Mouse (Mus musculus) intestine, embryonic 15.5 days (tissue): ENCODE measurements at regions not wholly inside any gene's neighbourhood (a gene's known extent, or its start where the extent isn't known, plus 50 kb on each side); places are given as distances from the start of the nearest gene placed in this dataset.

Source experiments
- ATAC-seq: fragments of 200-750 bp; cut with Nextera tagmentation; 2 replicates; pipeline ENCODE4 v1.8.0; 2017; ENCODE audit warnings: moderate TSS enrichment, moderate library complexity
- H3K27ac ChIP-seq: fragments of 300-500 bp; sonication (generic); 2 replicates; pipeline ENCODE4 v1.5.1; 2015; ENCODE audit warnings: mild to moderate bottlenecking, inconsistent platforms
- H3K27me3 ChIP-seq: fragments of 300-500 bp; sonication (generic); replicated peaks from 2 replicates; pipeline ENCODE4 v1.6.1; 2015; ENCODE audit warnings: inconsistent platforms
- H3K36me3 ChIP-seq: fragments of 300-500 bp; sonication (generic); 2 replicates; pipeline ENCODE4 v1.6.1; 2015; ENCODE audit warnings: inconsistent platforms
- H3K4me1 ChIP-seq: fragments of 300-500 bp; sonication (generic); replicated peaks from 2 replicates; pipeline ENCODE4 v1.6.1; 2015; ENCODE audit warnings: inconsistent platforms
- H3K4me2 ChIP-seq: fragments of 300-500 bp; sonication (generic); replicated peaks from 2 replicates; pipeline ENCODE4 v1.6.1; 2015; ENCODE audit warnings: mild to moderate bottlenecking, inconsistent platforms
- H3K4me3 ChIP-seq: fragments of 300-500 bp; sonication (generic); replicated peaks from 2 replicates; pipeline ENCODE4 v1.5.1; 2015; ENCODE audit warnings: inconsistent platforms
- H3K9ac ChIP-seq: fragments of 300-500 bp; sonication (generic); 2 replicates; pipeline ENCODE4 v1.6.1; 2015; ENCODE audit warnings: inconsistent platforms
- H3K9me3 ChIP-seq: fragments of 300-500 bp; sonication (generic); 2 replicates; pipeline ENCODE4 v1.6.1; 2016; ENCODE audit warnings: inconsistent platforms
- WGBS: fragments of 180-500 bp; shearing (Covaris S2); methylation state at CpG from one replicate; pipeline ENCODE4 v1.1.7; 2015; 5-methylcytosine and 5-hydroxymethylcytosine counted together

DNA sequence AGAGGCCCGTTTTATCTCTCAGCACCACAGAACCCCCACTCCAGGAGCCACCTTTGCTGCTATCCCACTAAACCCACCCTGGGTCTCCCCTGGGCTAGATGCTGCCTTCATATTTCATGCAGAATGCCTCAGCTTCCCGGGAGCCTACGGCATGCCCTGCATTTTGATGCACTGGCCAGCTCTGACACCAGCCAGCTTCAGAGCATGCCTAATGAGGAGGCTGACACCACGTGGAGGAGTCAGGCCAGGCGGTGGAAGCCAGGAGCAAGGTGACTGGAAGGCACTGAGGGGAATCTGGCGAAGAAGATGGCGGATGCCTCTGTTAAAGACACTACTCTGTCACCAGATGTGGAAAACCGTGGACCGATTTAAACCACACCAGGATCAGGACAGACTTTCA, 567.2 kb downstream of the Ccdc171 start:
- 52% methylated on average over 9 of the region's 9 CpGs for WGBS
- Histone ChIP-seq H3K4me3 (no peak overlapping the region), H3K36me3 (no peaks in the 10 kb centered on the region), H3K27me3 (no peaks in the 10 kb centered on the region), H3K9ac (no peak overlapping the region), H3K4me1 (no peaks in the 10 kb centered on the region; the same call in 1 of the 2 replicates), H3K9me3 (no peaks in the 10 kb centered on the region), H3K4me2 (no peak overlapping the region), H3K27ac (no peak overlapping the region)
- ATAC-seq = no peak

DNA sequence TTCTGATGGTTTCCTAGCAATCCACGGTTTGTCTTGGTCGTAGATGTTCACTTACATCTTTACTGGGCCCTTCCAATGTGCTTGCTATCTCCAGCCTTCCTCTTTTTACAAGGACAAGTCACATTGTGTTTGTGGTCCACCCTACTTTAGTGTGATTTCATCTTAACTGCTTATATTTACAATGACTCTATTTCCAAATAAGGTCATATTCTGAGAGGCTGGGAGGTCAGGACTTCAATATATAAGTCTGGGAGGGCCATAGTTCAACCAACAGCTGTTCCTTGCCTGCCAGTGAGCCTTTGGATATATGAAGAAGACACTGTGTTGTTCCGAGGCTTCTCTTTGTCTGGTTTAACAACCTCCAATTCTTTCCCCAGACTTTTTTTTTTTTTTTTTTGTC, 569.9 kb downstream of the Ccdc171 start:
- ATAC-seq = no peak
- 60% methylated on average over 3 of the region's 3 CpGs for WGBS
- H3K4me2 ChIP-seq = no peak overlapping the region
- no peak overlapping the region for H3K27ac ChIP-seq
- H3K4me3 ChIP-seq = no peak overlapping the region
- no peaks in the 10 kb centered on the region for H3K9me3 ChIP-seq
- no peaks in the 10 kb centered on the region for H3K27me3 ChIP-seq
- H3K9ac ChIP-seq = no peak overlapping the region
- H3K36me3 ChIP-seq = no peaks in the 10 kb centered on the region
- no peaks in the 10 kb centered on the region; the same call in 1 of the 2 replicates for H3K4me1 ChIP-seq

DNA sequence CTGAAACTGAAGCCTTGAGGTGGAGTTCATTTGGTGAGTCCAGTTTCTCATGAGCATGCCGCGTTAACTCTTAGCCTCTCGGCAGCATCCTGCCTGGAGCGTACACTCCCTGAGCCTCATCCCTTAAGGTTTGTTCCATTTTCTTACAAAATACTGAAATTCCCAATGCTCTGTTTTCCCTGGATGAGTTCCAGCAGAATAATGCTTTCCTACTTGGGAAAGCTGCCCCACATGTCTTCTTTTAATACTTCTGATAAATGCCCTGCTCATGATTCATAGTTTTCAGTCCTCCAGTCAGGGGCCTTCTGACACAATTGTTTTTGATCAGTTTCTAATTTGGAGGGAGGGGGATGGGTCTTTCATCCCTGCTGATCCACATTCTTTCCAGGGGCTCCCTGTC, 570.7 kb downstream of the Ccdc171 start:
- Histone ChIP-seq H3K36me3 (no peaks in the 10 kb centered on the region), H3K4me1 (no peaks in the 10 kb centered on the region; the same call in 1 of the 2 replicates), H3K27ac (0 out of 2 replicates have a peak overlapping the region, but pooled peaks have one; percentile 44), H3K27me3 (no peaks in the 10 kb centered on the region), H3K9ac (no peak overlapping the region), H3K4me2 (no peak overlapping the region), H3K9me3 (no peaks in the 10 kb centered on the region), H3K4me3 (no peak overlapping the region)
- 71% methylated on average over 4 of the region's 4 CpGs for WGBS
- ATAC-seq = no peak

DNA sequence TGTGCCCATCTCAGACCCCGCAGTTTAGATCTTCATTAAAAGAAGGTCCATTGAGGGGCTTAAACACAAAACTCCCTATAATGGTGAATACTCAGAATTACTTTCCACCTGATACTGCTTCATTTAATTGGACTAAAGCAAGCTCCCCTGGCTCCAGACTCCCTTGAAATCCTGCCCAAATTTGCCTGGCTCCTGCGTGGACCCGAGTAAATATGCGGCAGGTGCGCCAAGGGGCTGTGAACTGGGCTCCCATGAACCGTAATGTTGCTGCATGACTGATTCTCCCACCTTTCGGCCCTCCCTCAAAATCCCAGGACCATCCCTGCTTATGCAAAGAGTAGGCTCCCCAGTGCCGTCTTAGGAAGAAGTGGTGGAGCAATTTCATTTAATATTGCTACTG, 573.7 kb downstream of the Ccdc171 start:
- WGBS = 87% methylated on average over 8 of the region's 8 CpGs
- no peak for ATAC-seq

DNA sequence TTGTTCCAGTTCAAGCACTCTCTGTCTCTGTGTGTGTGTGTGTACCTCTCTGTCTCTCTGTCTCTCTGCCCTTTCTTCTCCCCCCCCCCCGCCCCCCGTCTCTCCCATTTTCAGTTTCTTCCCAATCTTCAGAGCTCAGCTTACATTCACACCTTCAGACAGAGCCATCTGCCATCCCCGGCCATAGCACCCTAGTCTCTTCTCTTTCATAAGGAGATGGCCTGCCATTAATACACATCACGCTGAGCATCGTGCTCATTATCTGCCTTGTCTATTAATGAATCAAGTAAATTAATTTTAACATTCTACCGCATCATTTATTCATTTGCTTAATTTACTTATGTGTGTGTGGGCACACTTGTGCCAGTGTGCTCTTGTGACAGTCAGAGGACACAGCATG, 573.2 kb downstream of the Bnc2 start:
- Histone ChIP-seq H3K36me3 (no peaks in the 10 kb centered on the region), H3K27me3 (no peaks in the 10 kb centered on the region), H3K4me3 (no peak overlapping the region), H3K27ac (no peak overlapping the region), H3K4me2 (no peak overlapping the region), H3K4me1 (no peaks in the 10 kb centered on the region), H3K9ac (no peak overlapping the region), H3K9me3 (no peaks in the 10 kb centered on the region)
- 90% methylated on average over 5 of the region's 6 CpGs for WGBS
- ATAC-seq = no peak

More for the DNA sequence above, 573.7 kb downstream of the Ccdc171 start:
- Histone ChIP-seq H3K9me3 (no peaks in the 10 kb centered on the region), H3K4me1 (no peaks in the 10 kb centered on the region), H3K36me3 (no peaks in the 10 kb centered on the region), H3K27ac (no peak overlapping the region), H3K27me3 (no peaks in the 10 kb centered on the region), H3K4me2 (no peak overlapping the region), H3K9ac (no peak overlapping the region), H3K4me3 (no peak overlapping the region)

DNA sequence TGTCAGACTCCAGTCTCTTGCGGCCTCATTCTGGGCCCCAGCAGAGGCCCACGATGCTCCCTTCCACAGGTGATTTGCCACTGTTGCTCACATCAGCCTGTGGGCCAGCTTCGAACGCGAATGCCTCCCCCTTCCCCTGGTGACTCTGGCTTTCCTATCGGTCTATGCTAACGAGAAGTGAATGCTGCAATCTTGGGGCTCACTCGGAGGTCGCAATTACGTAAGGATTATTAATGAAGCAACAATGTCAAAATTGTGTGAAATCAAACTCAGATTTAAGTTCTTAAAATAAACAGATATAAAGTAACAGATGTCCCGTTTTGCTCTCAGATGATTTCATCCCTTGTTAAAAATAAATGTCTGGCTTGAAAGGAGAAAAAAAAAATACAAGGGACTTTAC, 572.3 kb downstream of the Bnc2 start:
- H3K27ac ChIP-seq = no peak overlapping the region
- H3K4me2 ChIP-seq = no peak overlapping the region
- no peak overlapping the region for H3K4me3 ChIP-seq
- no peaks in the 10 kb centered on the region for H3K9me3 ChIP-seq
- WGBS = 58% methylated on average over 11 of the region's 11 CpGs
- H3K4me1 ChIP-seq = no peaks in the 10 kb centered on the region
- no peak overlapping the region for H3K9ac ChIP-seq
- H3K27me3 ChIP-seq = no peaks in the 10 kb centered on the region
- ATAC-seq = no peak
- H3K36me3 ChIP-seq = no peaks in the 10 kb centered on the region

DNA sequence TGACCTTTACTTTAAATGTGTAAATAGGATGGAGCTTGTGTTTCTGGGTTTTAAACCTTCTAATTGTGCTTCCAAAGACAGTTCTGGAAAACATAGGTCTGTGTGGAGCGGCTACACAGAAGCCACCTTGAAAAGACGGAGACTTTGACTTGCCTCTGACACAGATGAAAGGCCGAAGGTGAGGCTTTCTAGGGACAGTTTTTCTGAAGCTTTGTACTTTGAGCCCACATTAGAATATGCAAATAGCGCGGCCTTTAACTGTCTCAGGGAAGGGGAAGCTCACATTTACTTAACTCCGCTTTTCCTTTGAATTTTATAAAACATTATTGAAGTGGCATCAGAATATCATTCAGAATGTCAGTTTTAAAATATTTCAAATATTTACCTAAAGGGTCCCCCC, 566.5 kb downstream of the Bnc2 start:
- Histone ChIP-seq H3K9me3 (no peaks in the 10 kb centered on the region), H3K4me1 (no peaks in the 10 kb centered on the region), H3K4me2 (no peak overlapping the region), H3K27me3 (no peaks in the 10 kb centered on the region), H3K4me3 (no peak overlapping the region), H3K27ac (no peak overlapping the region), H3K9ac (no peak overlapping the region), H3K36me3 (no peaks in the 10 kb centered on the region)
- peak; percentile 77; the same call in 1 of the 2 replicates for ATAC-seq
- 78% methylated on average over 6 of the region's 6 CpGs for WGBS

DNA sequence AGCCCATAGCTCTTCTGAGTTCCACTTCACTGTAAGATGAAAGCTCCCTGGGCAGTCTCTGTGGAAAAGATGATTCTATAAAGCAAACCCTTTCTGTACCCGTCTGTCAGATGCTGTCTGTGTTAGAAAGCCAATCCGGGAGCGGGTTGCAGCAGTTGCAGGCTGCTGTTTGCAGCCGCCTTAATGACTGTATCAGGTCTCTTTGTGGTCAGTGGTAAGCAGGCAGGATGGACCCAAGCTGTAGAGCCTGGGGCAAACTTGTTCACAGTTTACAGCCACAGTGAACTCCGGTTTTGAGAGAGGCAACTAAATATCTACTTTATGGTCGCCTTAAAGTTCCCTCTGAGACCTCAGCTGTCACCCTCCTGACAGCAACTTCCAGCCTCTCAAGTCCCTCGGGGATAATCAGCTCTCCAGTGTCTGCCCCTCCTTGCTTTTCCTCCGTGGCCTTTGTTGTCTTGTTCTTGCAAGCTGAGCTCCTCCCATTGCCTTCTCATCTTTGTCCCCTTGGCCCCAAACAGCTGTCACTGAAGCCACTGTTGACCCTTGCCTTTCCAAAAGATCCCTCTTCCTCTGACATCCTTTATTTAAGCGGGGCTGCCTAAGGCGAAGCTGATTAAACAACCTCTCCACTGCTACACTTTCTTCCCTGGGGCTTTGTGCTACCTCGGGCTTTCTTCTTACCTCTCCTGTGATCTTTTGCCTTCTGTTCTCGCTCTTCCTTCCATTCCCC, 565.1 kb downstream of the Bnc2 start:
- Histone ChIP-seq H3K4me2 (no peak overlapping the region), H3K36me3 (no peaks in the 10 kb centered on the region), H3K4me3 (no peak overlapping the region), H3K27ac (no peak overlapping the region), H3K9me3 (no peaks in the 10 kb centered on the region), H3K27me3 (no peaks in the 10 kb centered on the region), H3K9ac (no peak overlapping the region), H3K4me1 (no peaks in the 10 kb centered on the region)
- no peak for ATAC-seq
- WGBS = 35% methylated on average over 12 of the region's 12 CpGs

DNA sequence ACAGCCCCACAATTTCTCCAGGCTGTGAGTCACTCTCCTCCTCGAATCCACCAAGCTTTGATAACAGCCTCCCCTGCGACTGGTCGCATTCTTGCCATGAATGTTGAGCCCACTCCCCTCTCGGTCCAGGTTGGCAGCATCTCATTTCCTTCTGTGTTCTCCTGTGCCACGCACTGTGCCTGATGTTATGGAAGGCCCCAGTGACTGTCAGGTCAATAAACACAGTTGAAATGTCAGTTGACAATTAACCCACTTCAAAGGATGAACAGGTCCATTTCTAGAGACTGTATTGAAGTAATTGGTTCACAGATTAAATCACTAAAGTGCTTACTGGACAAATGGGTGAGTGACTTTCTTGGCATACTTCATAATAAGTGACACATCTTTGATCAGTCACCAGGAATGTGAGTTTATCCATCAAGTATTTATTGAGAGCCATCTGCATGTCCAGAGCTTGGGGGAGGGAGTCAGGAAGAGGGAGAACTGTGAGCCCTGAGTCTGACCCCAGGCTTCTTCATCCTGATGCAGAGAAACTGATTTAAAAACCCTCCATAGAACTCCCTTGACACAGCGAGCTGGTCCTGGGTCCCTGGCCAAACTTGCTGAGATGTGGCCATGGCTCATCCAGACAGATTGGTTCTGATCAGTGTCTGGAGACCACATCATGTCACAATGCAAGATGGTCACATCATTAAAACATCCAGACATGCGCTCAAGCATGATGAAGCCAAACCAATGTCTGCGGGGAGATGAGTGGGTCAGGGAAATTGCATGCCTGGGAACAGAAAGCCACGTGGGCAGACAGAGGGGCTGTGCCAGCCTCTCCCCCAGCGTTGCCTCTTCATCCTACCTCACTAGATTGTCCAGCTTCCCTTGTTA, 560.7 kb downstream of the Bnc2 start:
- no peak overlapping the region for H3K9ac ChIP-seq
- H3K4me1 ChIP-seq = no peaks in the 10 kb centered on the region
- WGBS = 80% methylated on average over 10 of the region's 10 CpGs
- ATAC-seq = no peak
- H3K4me3 ChIP-seq = no peak overlapping the region
- H3K4me2 ChIP-seq = no peak overlapping the region
- no peaks in the 10 kb centered on the region for H3K9me3 ChIP-seq
- no peaks in the 10 kb centered on the region for H3K27me3 ChIP-seq
- H3K36me3 ChIP-seq = no peaks in the 10 kb centered on the region
- no peak overlapping the region for H3K27ac ChIP-seq

DNA sequence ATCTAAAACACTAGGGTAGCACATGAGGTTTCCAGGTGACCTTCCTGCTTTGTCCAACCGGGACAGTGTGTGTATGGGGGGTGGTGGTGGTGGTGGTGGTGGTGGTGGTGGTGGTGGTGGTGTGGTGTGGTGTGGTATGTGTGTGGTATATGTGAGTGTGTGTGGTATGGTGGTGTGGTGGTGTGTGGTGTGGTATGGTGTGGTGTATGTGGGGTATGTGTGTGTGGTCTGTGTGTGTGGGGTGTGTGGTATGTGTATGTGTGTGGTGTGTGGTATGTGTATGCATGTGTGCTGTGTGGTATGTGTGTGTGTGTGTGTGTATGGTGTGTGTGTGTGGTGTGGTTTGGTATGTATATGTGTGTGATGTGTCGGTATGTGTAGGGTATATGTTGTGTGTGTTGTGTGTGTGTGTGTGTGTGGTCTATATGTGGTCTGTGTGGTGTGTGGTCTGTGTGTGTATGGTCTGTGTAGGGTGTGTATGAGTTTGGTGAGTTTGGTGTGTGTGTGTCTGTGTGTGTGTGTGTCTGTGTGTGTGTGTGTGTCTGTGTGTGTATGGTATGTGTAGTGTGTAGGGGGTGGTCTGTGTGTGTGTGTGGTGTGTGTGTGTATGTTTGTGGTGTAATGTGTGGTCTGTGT, 556.7 kb downstream of the Bnc2 start:
- no peak overlapping the region for H3K4me2 ChIP-seq
- no peak for ATAC-seq
- no peaks in the 10 kb centered on the region for H3K36me3 ChIP-seq
- no peaks in the 10 kb centered on the region for H3K9me3 ChIP-seq
- H3K4me3 ChIP-seq = no peak overlapping the region
- H3K9ac ChIP-seq = no peak overlapping the region
- WGBS = 91% methylated on average over 2 of the region's 2 CpGs
- H3K27me3 ChIP-seq = no peaks in the 10 kb centered on the region
- H3K27ac ChIP-seq = no peak overlapping the region
- no peaks in the 10 kb centered on the region for H3K4me1 ChIP-seq

DNA sequence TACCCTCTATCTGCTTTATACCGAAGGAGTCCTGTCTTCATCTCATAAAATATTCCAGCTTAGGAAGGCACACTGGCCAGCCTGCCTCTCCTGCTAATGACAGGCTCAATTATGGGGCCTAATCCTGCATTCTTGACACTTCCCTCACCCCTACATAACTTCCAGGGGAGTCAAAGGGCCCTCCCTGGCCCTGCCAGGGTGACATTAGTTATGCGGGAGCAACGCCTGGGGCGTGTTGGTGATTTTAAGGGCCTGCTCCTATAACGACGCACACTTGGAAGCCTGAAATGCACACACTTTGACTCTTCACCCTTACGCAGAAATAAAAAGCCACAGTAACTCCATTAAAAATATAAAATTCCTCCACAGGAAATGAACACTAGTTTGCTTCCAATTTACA, 555.5 kb downstream of the Bnc2 start:
- Histone ChIP-seq H3K9ac (no peak overlapping the region), H3K4me1 (no peaks in the 10 kb centered on the region), H3K4me2 (no peak overlapping the region), H3K27me3 (no peaks in the 10 kb centered on the region), H3K36me3 (no peaks in the 10 kb centered on the region), H3K27ac (no peak overlapping the region), H3K4me3 (no peak overlapping the region), H3K9me3 (no peaks in the 10 kb centered on the region)
- 54% methylated on average over 7 of the region's 7 CpGs for WGBS
- ATAC-seq = no peak

DNA sequence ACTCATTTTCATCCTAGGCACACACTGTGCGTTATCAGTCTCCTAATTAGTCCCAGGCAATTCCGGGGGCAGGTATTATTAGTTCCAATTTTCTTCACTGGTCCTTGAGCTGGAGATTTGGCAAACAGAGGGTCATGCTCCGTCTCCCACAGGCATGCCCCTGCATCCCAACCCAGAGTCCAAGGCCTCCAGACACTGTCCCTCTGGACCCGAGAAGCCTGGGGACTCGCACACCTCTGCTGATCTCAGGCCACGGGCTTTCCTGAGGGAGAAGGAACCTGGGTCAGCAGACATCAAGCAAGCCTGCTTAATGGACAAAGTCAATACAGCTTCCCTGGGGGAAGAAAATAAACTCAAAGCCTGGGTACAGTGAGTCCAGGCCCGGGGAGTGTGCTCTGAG, 554.7 kb downstream of the Bnc2 start:
- H3K27ac ChIP-seq = no peak overlapping the region
- no peak overlapping the region for H3K9ac ChIP-seq
- WGBS = 72% methylated on average over 7 of the region's 7 CpGs
- no peaks in the 10 kb centered on the region for H3K9me3 ChIP-seq
- H3K4me2 ChIP-seq = no peak overlapping the region
- H3K36me3 ChIP-seq = no peaks in the 10 kb centered on the region
- peaks cover 5% of the 10 kb centered on the region; the same call in 1 of the 2 replicates for H3K4me1 ChIP-seq
- no peak overlapping the region for H3K4me3 ChIP-seq
- ATAC-seq = no peak
- H3K27me3 ChIP-seq = no peaks in the 10 kb centered on the region
